Mouse (Mus musculus): ENCODE measurements at regions not wholly inside any gene's neighbourhood (a gene's known extent, or its start where the extent isn't known, plus 50 kb on each side); places are given as distances from the start of the nearest gene placed in this dataset.

DNA sequence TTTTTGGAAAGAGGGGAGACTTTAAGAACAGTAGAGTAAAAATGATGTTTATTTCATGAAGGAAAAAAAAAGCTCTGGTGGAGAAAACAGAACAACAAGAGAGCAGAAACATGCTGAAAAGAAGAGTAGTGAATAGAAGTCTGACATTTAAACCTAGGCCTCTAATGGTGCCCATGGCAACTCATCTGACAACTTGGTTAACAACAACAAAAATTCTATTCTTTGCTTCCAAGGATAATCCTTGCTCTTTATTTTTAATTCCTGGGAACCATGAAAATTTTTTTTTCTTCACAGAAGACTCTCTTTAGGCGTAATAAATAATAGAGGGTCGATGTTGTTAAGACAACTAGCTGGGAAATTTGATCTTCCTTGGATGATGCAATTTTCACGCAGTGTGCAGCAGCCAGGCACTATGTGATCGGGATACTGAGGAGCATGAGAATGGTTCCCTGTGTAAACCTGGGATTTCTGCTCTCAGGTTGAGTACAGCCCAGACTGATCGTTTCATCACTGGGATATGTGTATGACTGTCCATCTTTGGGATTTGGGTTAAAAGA lies 120.4 kb upstream of the Ndst3 start:
- no peak overlapping the region for H3K9ac ChIP-seq (replicated peaks; ENCODE audit: low read depth, low read length)
- 75% methylated on average over 5 of the region's 5 CpGs for WGBS

DNA sequence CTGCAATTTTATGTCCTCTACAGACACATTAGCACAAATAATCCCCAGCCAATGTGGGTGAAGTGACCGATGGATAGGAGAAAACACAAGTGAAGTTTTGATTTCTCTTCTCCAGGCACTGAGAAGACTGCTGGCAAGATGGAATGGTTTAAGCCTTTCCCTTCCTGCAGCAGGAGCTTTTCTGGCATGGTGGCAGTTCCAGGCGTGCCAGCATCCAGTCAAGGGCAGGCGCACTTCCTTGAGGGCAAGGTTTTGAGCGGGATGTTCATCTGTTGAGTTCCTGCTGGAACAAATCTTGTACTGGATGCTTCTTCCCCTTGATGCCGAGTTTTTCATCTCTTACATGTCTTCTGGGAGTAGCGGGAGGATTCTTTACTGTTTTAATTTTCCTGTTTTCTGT lies 138.1 kb upstream of the Ndst3 start:
- 69% methylated on average over 6 of the region's 6 CpGs for WGBS
- no peak for ATAC-seq (ENCODE audit: insufficient read depth, low read depth)

More for the DNA sequence above, 120.4 kb upstream of the Ndst3 start:
- DNase-seq (ENCODE audit: low spot score) (no peak), ATAC-seq (ENCODE audit: insufficient read depth, low read depth) (no peak)
- Histone ChIP-seq H3K4me2 (ENCODE audit: low read depth, low read length) (no peak overlapping the region), H3K27ac (ENCODE audit: low read depth) (no peak overlapping the region), H3K4me3 (ENCODE audit: low read depth, low read length) (no peak overlapping the region), H3K27me3 (ENCODE audit: control insufficient read depth, insufficient read depth, low read length) (no peaks in the 10 kb centered on the region), H3K4me1 (ENCODE audit: control insufficient read depth, insufficient read depth) (no peaks in the 10 kb centered on the region), H3K36me3 (replicated peaks; ENCODE audit: control insufficient read depth, insufficient read depth, low read length) (no peaks in the 10 kb centered on the region), H3K9me3 (replicated peaks; ENCODE audit: control insufficient read depth, low read length) (no peaks in the 10 kb centered on the region)
- TF ChIP-seq CTCF (IDR thresholded peaks at IDR 0.05; ENCODE audit: low read depth) (no peak), EP300 (IDR thresholded peaks at IDR 0.05; ENCODE audit: low read depth) (no peak)

DNA sequence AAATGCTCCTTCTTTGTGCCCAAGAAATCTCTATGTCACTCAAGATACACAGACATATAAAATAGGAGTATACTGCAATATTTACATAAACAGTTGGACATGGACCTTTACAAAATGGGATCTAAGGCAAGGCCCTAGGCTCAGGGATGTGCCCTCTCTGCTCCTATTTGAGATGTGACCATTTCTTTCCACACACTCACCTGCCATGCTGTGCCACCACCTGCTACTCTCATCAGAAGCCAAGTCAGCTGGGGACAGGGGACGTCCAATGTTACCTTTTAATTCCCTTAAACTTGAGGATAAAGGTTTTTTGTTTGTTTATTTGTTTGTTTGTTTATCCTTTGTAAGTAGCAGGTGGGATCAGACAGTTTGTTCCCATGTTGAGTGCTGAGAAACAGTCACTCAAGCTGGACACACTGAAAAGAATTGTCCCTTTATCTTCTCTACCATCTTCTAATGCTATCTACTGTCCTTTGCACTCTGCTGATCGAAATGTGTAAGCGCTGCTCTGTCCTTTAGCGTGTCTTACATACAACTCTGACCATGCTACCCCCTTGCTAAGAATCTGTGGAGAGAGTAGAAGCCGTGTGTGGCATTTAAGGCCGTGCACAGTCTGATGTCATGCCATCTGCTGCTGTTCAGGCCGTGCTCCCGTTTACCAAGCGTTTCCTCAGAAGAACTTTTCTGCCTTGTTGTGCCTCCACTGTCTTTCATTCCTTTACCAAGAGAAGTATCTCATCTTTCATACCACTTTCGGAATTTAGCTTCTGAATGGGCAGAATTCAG lies 147.9 kb upstream of the Ndst3 start:
- ATAC-seq (ENCODE audit: insufficient read depth, low read depth), result no peak
- no peak overlapping the region for H3K4me2 ChIP-seq (ENCODE audit: low read depth, low read length)
- no peak overlapping the region for H3K27ac ChIP-seq (ENCODE audit: low read depth)
- no peaks in the 10 kb centered on the region for H3K36me3 ChIP-seq (replicated peaks; ENCODE audit: control insufficient read depth, insufficient read depth, low read length)
- H3K9me3 ChIP-seq (replicated peaks; ENCODE audit: control insufficient read depth, low read length), result no peaks in the 10 kb centered on the region
- H3K9ac ChIP-seq (replicated peaks; ENCODE audit: low read depth, low read length), result no peak overlapping the region
- no peaks in the 10 kb centered on the region for H3K27me3 ChIP-seq (ENCODE audit: control insufficient read depth, insufficient read depth, low read length)
- no peak overlapping the region for H3K4me3 ChIP-seq (ENCODE audit: low read depth, low read length)
- DNase-seq (ENCODE audit: low spot score), result no peak
- 82% methylated on average over 10 of the region's 10 CpGs for WGBS
- TF ChIP-seq EP300 (IDR thresholded peaks at IDR 0.05; ENCODE audit: low read depth), result no peak
- TF ChIP-seq CTCF (IDR thresholded peaks at IDR 0.05; ENCODE audit: low read depth), result no peak
- H3K4me1 ChIP-seq (ENCODE audit: control insufficient read depth, insufficient read depth), result no peaks in the 10 kb centered on the region

More for the DNA sequence above, 138.1 kb upstream of the Ndst3 start:
- no peaks in the 10 kb centered on the region for H3K27me3 ChIP-seq (ENCODE audit: control insufficient read depth, insufficient read depth, low read length)
- no peak overlapping the region for H3K4me2 ChIP-seq (ENCODE audit: low read depth, low read length)
- TF ChIP-seq EP300 (IDR thresholded peaks at IDR 0.05; ENCODE audit: low read depth), result no peak
- TF ChIP-seq CTCF (IDR thresholded peaks at IDR 0.05; ENCODE audit: low read depth), result no peak
- H3K4me1 ChIP-seq (ENCODE audit: control insufficient read depth, insufficient read depth), result no peaks in the 10 kb centered on the region
- no peak for DNase-seq (ENCODE audit: low spot score)
- H3K9ac ChIP-seq (replicated peaks; ENCODE audit: low read depth, low read length), result no peak overlapping the region
- H3K4me3 ChIP-seq (ENCODE audit: low read depth, low read length), result no peak overlapping the region
- H3K27ac ChIP-seq (ENCODE audit: low read depth), result no peak overlapping the region
- no peaks in the 10 kb centered on the region for H3K9me3 ChIP-seq (replicated peaks; ENCODE audit: control insufficient read depth, low read length)
- no peaks in the 10 kb centered on the region for H3K36me3 ChIP-seq (replicated peaks; ENCODE audit: control insufficient read depth, insufficient read depth, low read length)

DNA sequence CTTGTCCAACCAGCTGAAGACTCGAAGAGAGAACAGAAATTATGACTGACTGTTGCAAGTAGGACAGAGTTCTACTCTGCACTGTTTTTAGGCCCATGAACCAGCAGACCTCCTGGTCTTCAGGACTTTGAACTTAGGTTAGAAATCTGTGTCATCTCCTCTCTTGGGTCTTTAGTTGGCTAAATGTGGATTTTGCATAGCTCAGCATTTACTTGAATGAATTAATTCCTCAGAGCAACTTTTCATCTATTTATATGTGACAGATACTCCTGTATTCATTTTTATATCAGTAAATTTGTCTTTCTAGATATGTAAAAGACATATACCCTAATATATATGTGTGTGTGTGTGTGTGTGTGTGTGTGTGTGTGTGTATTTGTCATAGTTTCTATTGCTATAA lies 155.9 kb upstream of the Ndst3 start:
- Histone ChIP-seq H3K36me3 (replicated peaks; ENCODE audit: control insufficient read depth, insufficient read depth, low read length) (no peaks in the 10 kb centered on the region), H3K4me1 (ENCODE audit: control insufficient read depth, insufficient read depth) (no peaks in the 10 kb centered on the region), H3K9ac (replicated peaks; ENCODE audit: low read depth, low read length) (no peak overlapping the region), H3K4me2 (ENCODE audit: low read depth, low read length) (no peak overlapping the region), H3K9me3 (replicated peaks; ENCODE audit: control insufficient read depth, low read length) (no peaks in the 10 kb centered on the region), H3K27ac (ENCODE audit: low read depth) (no peak overlapping the region), H3K4me3 (ENCODE audit: low read depth, low read length) (no peak overlapping the region), H3K27me3 (ENCODE audit: control insufficient read depth, insufficient read depth, low read length) (no peaks in the 10 kb centered on the region)
- no peak for ATAC-seq (ENCODE audit: insufficient read depth, low read depth)
- 65% methylated on average over 1 of the region's 1 CpGs for WGBS
- DNase-seq (ENCODE audit: low spot score), result no peak
- no peak for TF ChIP-seq CTCF (IDR thresholded peaks at IDR 0.05; ENCODE audit: low read depth)
- no peak for TF ChIP-seq EP300 (IDR thresholded peaks at IDR 0.05; ENCODE audit: low read depth)

DNA sequence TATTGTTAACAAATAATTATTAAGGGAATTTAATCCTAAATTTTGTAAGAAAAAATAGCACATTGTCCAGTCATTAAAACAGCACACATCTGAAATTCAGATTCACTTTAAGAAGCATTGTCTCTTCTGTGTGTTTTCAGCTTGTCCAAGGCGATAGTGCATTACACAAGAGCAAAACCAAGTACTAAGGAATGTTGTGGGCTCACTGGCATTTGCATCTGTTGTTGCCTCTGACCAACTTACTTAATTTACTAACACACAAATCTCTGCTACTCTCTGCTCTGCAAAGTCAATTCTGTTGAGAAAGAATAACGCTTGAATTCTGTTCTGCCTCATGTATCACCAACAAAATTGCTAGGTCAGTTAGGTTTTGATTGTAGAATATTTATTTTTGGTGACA lies 158.0 kb upstream of the Ndst3 start:
- no peak overlapping the region for H3K4me3 ChIP-seq (ENCODE audit: low read depth, low read length)

More for the DNA sequence above, 158.0 kb upstream of the Ndst3 start:
- ATAC-seq (ENCODE audit: insufficient read depth, low read depth), result no peak
- Histone ChIP-seq H3K27me3 (ENCODE audit: control insufficient read depth, insufficient read depth, low read length) (no peaks in the 10 kb centered on the region), H3K4me2 (ENCODE audit: low read depth, low read length) (no peak overlapping the region), H3K9me3 (replicated peaks; ENCODE audit: control insufficient read depth, low read length) (no peaks in the 10 kb centered on the region), H3K36me3 (replicated peaks; ENCODE audit: control insufficient read depth, insufficient read depth, low read length) (no peaks in the 10 kb centered on the region), H3K9ac (replicated peaks; ENCODE audit: low read depth, low read length) (no peak overlapping the region), H3K4me1 (ENCODE audit: control insufficient read depth, insufficient read depth) (no peaks in the 10 kb centered on the region), H3K27ac (ENCODE audit: low read depth) (no peak overlapping the region)
- no peak for DNase-seq (ENCODE audit: low spot score)
- TF ChIP-seq CTCF (IDR thresholded peaks at IDR 0.05; ENCODE audit: low read depth) (no peak), EP300 (IDR thresholded peaks at IDR 0.05; ENCODE audit: low read depth) (no peak)
- WGBS, result 67% methylated on average over 2 of the region's 2 CpGs

All from heart, postnatal 0 days (tissue).